Mouse (Mus musculus) right cerebral cortex, adult 2 months (tissue): ENCODE measurements around the gene Vps9d1.
A peak's percentile ranks its signal among the peaks of the same experiment; 100 is the strongest.
"Not testable (repeated sequence)": the region's sequence is repeated elsewhere in the genome, so short reads cannot be mapped to it uniquely, and the experiment has no call there.

Experiments used
- DNase-seq, 2 experiments: peaks; one replicate each; pipeline ENCODE4 v3.0.0; 2021 to 2022; ENCODE audit warnings: low spot score in 2 of 2

The Vps9d1 gene

DNA sequence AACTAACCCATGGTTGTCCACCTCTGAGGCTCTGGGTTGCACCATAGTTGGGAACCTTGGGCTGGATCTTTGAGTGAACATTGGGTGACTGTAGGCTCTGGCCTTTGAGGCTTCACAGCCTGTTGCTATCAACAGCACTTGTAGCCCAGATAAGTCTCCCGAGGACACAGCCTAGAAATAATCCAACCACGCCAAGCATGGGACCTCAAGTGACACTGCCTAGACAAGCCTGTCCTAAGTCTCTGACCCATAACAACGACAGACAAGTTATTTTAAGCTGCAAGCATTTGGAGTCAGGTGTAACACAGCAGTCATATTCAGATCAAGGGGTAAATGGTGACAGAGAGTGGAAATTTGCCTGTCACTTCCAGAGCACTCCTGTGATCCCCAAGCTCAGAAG, 38.7 kb downstream of the Vps9d1 start:
- DNase-seq, result no peak

DNA sequence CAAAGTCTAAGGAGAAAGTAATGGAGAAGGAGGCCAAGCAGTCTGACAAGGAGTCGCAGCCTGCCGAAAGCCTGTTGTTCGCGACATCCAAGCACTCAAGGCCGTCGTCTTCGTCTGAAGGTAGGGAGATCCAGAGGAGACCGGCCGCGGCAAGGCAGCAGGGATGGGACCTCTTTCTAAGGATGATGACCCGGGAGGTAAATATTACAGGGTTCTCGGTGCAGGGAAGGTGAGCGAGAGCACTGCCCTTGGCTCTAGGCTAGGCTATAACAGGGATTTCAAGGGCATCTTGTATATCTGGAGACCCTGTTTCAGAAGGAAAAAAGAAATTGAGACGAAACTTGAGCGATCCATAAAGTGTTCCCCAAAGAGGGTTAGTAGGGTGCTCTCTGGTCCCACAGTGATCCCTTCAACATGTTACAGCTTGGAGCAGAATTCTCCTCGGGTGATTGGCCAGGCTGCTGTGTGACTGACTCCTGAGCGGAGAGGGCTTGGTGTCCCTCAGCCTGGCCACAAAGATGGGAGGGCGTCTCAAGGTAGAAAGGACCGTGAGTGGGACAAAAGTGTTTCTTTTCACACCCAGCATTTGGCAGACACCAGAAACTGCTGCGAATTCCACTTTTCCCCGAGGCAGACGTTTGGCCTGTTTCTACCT, 40.9 kb downstream of the Vps9d1 start:
- DNase-seq, result no peak

- peak; percentile 81 to 89 for DNase-seq
These were observed 41.6 kb downstream of the Vps9d1 start, which contains the start of the genes Chmp1a and Spata33 for GRCm38 (mm10) chr8:123212321-123213117. Chmp1a (minus strand) TSS chr8:123212763. Spata33 (plus strand) TSS chr8:123212832.

DNA sequence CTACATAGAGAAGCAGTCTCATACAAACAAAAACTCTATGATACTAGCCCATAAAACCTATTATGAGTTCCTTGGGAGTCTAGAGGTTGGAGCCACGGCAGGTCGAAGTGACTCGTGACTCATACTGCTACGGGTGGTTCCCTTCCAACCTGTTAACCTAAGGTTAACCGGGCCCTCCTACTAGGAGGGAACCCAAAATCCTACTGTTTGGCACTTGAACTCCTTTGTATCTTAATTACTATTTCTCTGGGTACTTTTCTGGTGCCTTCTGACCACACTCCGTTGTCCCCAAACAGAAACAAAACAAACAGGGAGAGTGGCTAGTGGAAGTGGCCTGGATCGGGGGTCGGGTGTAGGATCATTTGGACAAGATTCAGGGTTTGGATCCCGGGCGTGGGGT, 42.3 kb downstream of the Vps9d1 start:
- DNase-seq, result no peak

DNA sequence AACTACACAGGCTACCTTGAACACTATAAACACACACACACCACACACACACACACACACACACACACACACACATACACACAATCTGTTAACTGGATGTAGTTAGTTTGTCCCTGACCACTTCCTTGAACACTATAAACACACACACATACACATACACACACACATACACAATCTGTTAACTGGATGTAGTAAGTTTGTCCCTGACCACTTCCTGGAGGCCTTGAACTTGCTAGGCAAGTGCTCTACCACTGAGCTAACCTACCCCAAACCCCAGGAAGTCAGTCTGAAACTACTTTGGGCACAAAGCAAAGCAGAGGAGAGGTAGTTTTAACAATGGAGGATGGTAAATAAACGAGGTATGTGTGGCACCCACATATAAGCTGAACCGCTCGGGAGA, 50.6 kb downstream of the Vps9d1 start:
- no peak for DNase-seq

DNA sequence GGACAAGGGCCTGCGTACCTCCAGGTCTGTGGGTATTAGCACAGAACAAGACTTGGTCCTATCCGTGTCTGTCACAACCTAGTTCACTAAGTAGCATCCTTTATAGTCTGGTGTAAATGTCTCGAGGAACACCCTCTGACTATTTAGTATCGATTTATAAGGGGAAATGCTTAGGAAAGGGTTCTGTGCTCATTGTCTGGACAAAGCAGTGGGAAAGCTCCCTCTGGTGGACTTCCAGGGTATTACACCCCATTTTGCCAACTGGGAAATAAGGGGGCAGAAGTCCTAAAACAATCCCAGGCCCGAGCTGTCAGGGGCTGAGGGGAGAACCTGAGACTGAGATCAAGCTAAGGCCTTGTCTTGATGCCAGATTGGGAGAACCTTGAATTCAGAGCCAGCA, 51.9 kb downstream of the Vps9d1 start:
- DNase-seq, result peak; percentile 79 to 85

DNA sequence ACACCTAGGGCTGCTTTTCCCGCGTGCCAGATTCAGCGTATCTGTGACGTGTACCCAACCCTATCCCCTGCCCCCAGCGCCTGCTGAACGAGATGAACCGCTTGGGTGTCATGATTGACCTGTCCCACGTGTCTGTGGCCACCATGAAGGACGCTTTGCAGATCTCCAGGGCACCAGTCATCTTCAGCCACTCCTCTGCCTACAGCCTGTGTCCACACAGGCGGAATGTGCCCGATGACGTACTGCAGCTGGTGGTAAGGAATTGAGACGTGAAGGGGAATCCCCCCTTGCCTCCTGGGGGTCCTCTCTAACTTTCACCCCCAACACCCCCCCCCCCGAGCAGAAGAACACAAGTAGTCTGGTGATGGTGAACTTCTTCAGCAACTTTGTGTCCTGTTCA, 54.3 kb downstream of the Vps9d1 start:
- no peak for DNase-seq

GRCm38 (mm10) chr8:123197016-123197415, 57.1 kb downstream of the Vps9d1 start:
- DNase-seq, result not testable (repeated sequence)

GRCm38 (mm10) chr8:123193771-123194170, 60.4 kb downstream of the Vps9d1 start:
- no peak for DNase-seq
